Mouse (Mus musculus) lung, adult 2 months (tissue): Measurements from ENCODE around the gene Ttc37. TPM values are rescaled to one million over a fixed set of nuclear protein-coding genes. Genes with fewer than 3 reads are reported as not detected.
A peak's percentile ranks its signal among the peaks of the same experiment; 100 is the strongest.

Experiments used
- DNase-seq: peaks from one replicate; pipeline ENCODE4 v3.0.0; 2022
- H3K4me1 ChIP-seq: fragments of 200-500 bp; 2 replicates; pipeline ENCODE4 v1.6.1; 2011; ENCODE audit warnings: low read length; ENCODE audit not compliant: control insufficient read depth, insufficient read depth
- H3K4me3 ChIP-seq: fragments of 200-500 bp; replicated peaks from 2 replicates; pipeline ENCODE3; 2011; ENCODE audit warnings: low read depth, mild to moderate bottlenecking, control low read depth, low read length; ENCODE audit errors: extremely low read depth
- CTCF ChIP-seq: fragments of 200-500 bp; IDR thresholded peaks from 2 replicates; pipeline ENCODE4 v1.5.1; 2011; ENCODE audit warnings: mild to moderate bottlenecking, low read length, control low read depth; ENCODE audit not compliant: insufficient read depth
- POLR2A ChIP-seq: fragments of 200-500 bp; IDR thresholded peaks from 2 replicates; pipeline ENCODE4 v1.6.1; 2011; ENCODE audit warnings: low read depth, mild to moderate bottlenecking, control low read depth, low read length, borderline replicate concordance; ENCODE audit errors: extremely low read depth
- WGBS: fragments of 180-500 bp; shearing (Covaris S2); methylation state at CpG from one replicate; pipeline ENCODE4 v1.1.7; 2018; 5-methylcytosine and 5-hydroxymethylcytosine counted together
- polyA plus RNA-seq: library from polyadenylated mRNA; depleted of rRNA; stranded (reverse); fragments of >200 nt; gene quantifications from 2 replicates; pipeline ENCODE4 v1.2.3, GENCODE M21; 2012; rRNA removed

The Ttc37 gene
- polyA plus RNA-seq = 5.1 and 8.4 TPM in 2 replicates

DNA sequence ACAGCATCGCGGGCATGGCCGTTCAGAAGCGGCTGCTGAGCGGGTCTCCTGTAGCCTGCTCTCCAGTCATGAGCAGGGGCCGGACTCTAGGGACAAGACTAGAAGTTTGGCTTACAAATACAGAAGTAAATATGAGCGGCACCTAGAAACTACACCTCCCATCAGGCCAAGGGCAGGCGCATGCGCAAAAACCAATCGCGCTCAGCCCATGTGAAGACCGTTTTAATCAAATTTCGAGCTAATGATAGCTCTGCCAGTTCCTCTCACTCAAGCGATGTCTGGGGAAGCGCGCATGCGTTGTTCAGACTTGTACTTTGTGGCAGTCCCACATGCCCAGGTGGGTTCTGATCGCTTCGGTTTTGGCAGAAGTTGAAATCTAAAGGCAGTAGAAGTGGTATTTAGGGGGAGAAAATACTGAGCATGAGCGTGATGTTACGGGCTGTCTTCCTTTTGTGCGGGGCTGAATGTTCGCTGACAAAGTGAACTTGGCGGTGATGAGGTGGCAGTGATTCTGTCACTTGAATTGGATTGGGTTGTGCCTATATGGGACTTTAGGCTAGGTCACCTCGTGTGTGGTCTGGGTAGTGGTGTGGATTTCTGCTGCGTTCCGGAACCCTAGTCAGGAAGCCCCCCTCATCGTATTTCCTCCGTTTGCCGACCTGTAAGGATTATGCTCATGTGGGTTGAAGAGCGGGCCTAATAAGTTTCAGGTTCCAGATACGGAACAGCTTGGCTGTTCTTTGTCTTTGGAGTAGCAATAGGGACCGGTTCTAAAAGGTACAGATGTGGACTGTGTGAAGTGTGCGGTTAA, at the start of gene Ttc37, which contains the start of gene Arsk:
Gene Ttc37 (plus strand): TSS at position 242 of the 811 bp plus-strand sequence.
Gene Arsk (minus strand): TSS at position 168 of the 811 bp plus-strand sequence.
- DNase-seq = peak; percentile 82
- WGBS = under 1% methylated on average over 34 of the region's 34 CpGs
- Histone ChIP-seq H3K4me1 (no peaks in the 10 kb centered on the region; the same call in 1 of the 2 replicates), H3K4me3 (peak within 1 kb of the TSS; percentile 89)
- no peak for TF ChIP-seq CTCF
- no peak; the same call in 1 of the 2 replicates for TF ChIP-seq POLR2A

- Histone ChIP-seq H3K4me3 (peak overlapping the region; percentile 40), H3K4me1 (peaks cover 7% of the 10 kb centered on the region)
- 1% methylated on average over 59 of the region's 59 CpGs for WGBS
- TF ChIP-seq POLR2A = no peak
- TF ChIP-seq CTCF = no peak
- DNase-seq = peak; percentile 5
Measured at GRCm38 (mm10) chr13:76055391-76056232, 42.9 kb upstream of the Ttc37 start.

GRCm38 (mm10) chr13:76056261-76056724, 42.2 kb upstream of the Ttc37 start:
- under 1% methylated on average over 34 of the region's 34 CpGs for WGBS
- TF ChIP-seq CTCF = no peak
- TF ChIP-seq POLR2A = no peak
- peak; percentile 54 for DNase-seq
- Histone ChIP-seq H3K4me3 (peak overlapping the region; percentile 42), H3K4me1 (peaks cover 7% of the 10 kb centered on the region)

GRCm38 (mm10) chr13:76056896-76057266, 41.7 kb upstream of the Ttc37 start, which contains the start of gene Gpr150:
Gpr150 (minus strand) TSS chr13:76056996.
- TF ChIP-seq CTCF (no peak), POLR2A (no peak)
- 16% methylated on average over 10 of the region's 10 CpGs for WGBS
- Histone ChIP-seq H3K4me1 (peaks cover 7% of the 10 kb centered on the region), H3K4me3 (peak within 1 kb of the TSS; percentile 42)
- no peak for DNase-seq

DNA sequence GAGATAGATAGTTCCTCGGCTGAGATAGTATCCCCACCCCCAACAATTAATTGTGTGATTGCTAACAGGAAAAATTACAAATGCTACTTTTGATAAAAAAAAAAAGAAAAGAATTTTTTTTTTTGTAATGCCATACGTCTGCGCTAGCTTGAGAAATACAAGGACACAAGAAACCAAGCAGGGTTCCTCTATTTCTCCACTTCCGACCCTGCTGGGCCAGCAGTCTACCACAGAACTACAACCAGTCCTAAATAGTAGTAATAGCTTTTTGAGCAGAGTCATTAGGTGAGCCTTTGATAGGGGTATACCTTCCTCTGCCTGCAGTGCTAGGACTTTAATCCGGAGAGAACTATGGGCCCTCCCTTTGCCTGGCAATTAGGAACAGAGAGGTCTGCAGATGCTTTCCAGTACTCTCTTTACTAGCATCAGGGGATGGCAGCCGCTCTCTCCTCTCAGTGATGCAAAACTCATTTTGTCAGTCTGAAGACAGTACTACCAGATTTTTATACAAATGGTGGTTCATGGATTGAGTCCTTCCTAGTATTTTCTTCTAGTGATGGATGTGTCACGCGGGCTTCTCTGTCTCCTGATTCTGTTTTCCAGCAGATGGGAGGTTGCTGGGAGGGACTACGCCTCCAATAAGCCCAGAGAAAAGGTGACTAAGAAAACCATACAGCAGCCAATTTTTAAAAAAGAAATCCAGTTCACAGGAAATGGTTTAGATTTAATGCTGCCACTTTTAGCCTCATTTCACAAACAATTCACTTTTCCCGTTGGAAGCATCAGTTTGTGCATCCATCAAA, 41.1 kb upstream of the Ttc37 start:
- Histone ChIP-seq H3K4me1 (peaks cover 7% of the 10 kb centered on the region), H3K4me3 (no peak overlapping the region)
- no peak for TF ChIP-seq CTCF
- TF ChIP-seq POLR2A = no peak
- WGBS = 65% methylated on average over 10 of the region's 10 CpGs
- DNase-seq = no peak

DNA sequence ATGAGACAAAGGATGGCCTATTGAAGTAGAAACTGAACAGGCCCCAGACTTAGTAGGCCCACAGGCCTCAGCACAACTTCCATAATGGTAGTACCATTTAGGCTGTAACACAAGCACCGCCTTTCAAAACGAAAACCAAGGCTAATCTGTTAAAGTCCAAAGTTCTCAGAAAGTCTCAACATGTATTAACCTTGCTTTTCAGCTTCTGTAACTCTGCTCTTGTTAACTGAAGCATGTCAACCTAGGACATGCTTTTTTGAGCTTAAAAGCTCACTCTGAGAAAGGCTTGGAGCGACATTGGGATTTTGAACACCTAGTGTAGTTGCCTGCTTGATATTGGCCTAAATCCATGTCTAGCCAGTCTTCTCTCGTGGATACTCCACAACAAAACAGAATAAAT, 38.9 kb upstream of the Ttc37 start:
- 93% methylated on average over 4 of the region's 4 CpGs for WGBS
- Histone ChIP-seq H3K4me1 (peaks cover 7% of the 10 kb centered on the region), H3K4me3 (no peak overlapping the region)
- no peak for DNase-seq
- TF ChIP-seq CTCF (no peak), POLR2A (no peak)

DNA sequence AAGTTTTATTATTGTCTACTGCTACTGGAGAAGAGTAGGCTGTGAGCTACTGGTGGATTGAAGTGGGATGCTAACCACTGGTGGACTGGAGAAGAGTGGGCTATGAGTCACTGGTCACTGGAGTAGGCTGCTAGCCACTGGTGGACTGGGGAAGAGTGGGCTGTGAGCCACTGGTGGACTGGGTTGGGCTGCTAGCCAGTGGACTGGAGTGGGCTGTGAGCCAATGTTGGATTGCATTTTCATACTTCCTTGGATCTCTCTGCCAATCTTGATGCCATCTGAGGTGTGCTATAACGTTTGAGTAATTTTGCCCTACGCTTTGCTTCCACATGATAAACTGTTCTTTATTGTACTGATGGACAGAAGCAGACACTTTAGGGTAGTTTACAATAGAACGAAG, 36.4 kb upstream of the Ttc37 start:
- Histone ChIP-seq H3K4me3 (no peak overlapping the region), H3K4me1 (no peaks in the 10 kb centered on the region)
- DNase-seq = no peak
- no peak for TF ChIP-seq POLR2A
- TF ChIP-seq CTCF = no peak
- 73% methylated on average over 3 of the region's 3 CpGs for WGBS

DNA sequence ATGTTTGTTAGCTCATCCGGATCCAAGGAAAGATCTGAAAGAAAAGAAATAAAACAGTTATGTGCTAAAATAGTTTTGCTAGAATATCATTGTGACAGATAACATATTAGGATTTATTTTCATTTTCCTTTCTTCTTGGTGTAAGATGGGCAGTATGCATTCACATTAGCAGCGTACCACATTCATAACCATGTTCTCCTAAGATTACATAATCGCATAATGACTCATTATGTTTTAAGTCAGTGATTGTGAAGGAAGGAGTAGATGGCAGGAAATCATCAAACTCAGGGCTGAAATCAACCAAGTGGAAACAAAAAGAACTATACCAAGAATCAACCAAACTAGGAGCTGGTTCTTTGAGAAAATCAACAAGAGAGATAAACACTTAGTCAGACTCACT, 36.0 kb upstream of the Ttc37 start:
- no peaks in the 10 kb centered on the region for H3K4me1 ChIP-seq
- no peak overlapping the region for H3K4me3 ChIP-seq
- WGBS = 88% methylated on average over 3 of the region's 3 CpGs
- TF ChIP-seq POLR2A (no peak), CTCF (no peak)
- no peak for DNase-seq

DNA sequence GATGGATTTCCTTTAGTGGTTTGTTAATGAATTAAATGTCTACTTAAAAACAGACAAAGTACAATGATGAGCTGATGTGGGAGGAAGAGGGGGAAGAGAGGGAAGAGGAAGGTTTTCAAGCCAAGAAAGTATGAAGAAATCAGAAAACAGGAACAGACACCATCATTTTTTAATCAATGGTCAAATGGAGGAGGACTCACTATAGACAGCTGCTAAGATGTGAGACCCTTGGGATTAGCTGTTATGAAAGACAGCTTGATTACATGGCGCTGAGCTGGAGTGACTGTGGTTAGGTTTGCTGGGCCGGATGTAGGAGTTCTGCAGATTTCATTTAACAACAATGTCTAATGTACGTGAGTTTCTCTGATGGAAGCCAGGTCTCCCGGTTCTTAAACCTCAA, 35.0 kb upstream of the Ttc37 start:
- no peaks in the 10 kb centered on the region for H3K4me1 ChIP-seq
- DNase-seq = no peak
- TF ChIP-seq CTCF = no peak
- no peak for TF ChIP-seq POLR2A
- WGBS = 92% methylated on average over 4 of the region's 4 CpGs
- H3K4me3 ChIP-seq = no peak overlapping the region
